Mouse (Mus musculus) G1E (cell line): ENCODE results near the gene Cenpx. TPM values are rescaled to one million over a fixed set of nuclear protein-coding genes. Genes with fewer than 3 reads are reported as not detected.

Experiments used
- ATAC-seq: 2 replicates; pipeline ENCODE4 v1.8.0; 2016; ENCODE audit warnings: mild to moderate bottlenecking; ENCODE audit not compliant: insufficient number of reproducible peaks, poor library complexity, low FRiP score, severe bottlenecking; ENCODE audit errors: extremely low read depth
- DNase-seq: peaks from one replicate; pipeline ENCODE4 v3.0.0; 2012; ENCODE audit warnings: low spot score
- H3K27me3 ChIP-seq: 2 replicates; pipeline ENCODE4 v1.6.1; 2012; ENCODE audit warnings: mild to moderate bottlenecking, low read length, inconsistent platforms; ENCODE audit not compliant: insufficient read depth
- H3K36me3 ChIP-seq: replicated peaks from 2 replicates; pipeline ENCODE3; 2012; ENCODE audit warnings: mild to moderate bottlenecking, inconsistent platforms
- H3K4me1 ChIP-seq: 2 replicates; pipeline ENCODE4 v1.6.1; 2012; ENCODE audit warnings: low read depth, low read length, inconsistent platforms, mixed read lengths; ENCODE audit not compliant: insufficient read depth
- H3K4me3 ChIP-seq: 2 replicates; pipeline ENCODE4 v1.5.1; 2012; ENCODE audit warnings: low read depth, mild to moderate bottlenecking, inconsistent platforms, low read length, moderate library complexity, mixed read lengths
- H3K9me3 ChIP-seq: replicated peaks from 2 replicates; pipeline ENCODE4 v1.6.1; 2012; ENCODE audit warnings: inconsistent platforms
- CTCF ChIP-seq: IDR thresholded peaks from 2 replicates; pipeline ENCODE4 v1.5.1; 2012; ENCODE audit warnings: low read depth, low read length, inconsistent platforms, mixed read lengths
- GATA1 ChIP-seq: IDR thresholded peaks from 2 replicates; pipeline ENCODE4 v1.6.1; 2012; ENCODE audit warnings: borderline replicate concordance, low read length, inconsistent platforms, mixed read lengths
- GATA2 ChIP-seq: IDR thresholded peaks from 2 replicates; pipeline ENCODE4 v1.6.1; 2012; ENCODE audit warnings: low read depth, low read length, inconsistent platforms, borderline replicate concordance
- POLR2AphosphoS5 ChIP-seq: IDR thresholded peaks from 2 replicates; pipeline ENCODE4 v1.6.1; 2012; ENCODE audit warnings: low read depth, low read length, inconsistent platforms; ENCODE audit not compliant: insufficient replicate concordance
- TAL1 ChIP-seq: conservative IDR thresholded peaks from 2 replicates; pipeline ENCODE4 v1.6.1; 2012; ENCODE audit warnings: low read depth, low read length, inconsistent platforms, mixed read lengths
- polyA plus RNA-seq: library from polyadenylated mRNA; stranded (reverse); fragments of >175 nt; gene quantifications from 2 replicates; pipeline ENCODE4 v1.2.3, GENCODE M21; 2012
- total RNA-seq, 2 experiments: library from RNA; stranded (forward) in 1 of 2; stranded (reverse) in 1 of 2; fragments of 200-1000 nt in 1 of 2; fragments of >200 nt in 1 of 2; fragmentation: Nextera tagmentation in 1 of 2; gene quantifications; 2 replicates each; pipeline ENCODE4 v1.2.3; 2014 to 2017

Gene Cenpx
- total and polyA plus RNA-seq, 3 experiments: 67.2 to 250 (median 158) TPM

DNA sequence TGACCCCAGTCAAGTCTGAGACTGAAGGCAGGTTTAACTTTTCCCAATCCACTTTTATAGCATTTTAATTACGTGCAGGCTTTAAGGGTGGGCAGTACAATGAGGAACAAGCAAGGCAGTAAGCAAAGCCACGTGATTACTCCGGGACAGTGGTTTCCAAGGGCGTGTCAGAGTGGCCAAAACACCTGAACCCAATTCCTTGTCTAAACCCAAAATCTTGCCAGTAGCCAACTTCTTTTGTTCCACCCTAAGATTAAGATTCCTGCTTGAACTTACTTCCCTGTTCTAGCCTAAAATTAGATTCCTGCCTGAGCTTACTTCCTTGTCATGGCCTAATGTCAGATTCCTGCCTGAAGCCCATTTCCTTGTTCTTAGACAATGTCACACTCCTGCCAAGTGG, 34.4 kb upstream of the Cenpx start:
- DNase-seq (no peak), ATAC-seq (no peak)
- Histone ChIP-seq H3K27me3 (peaks cover 13% of the 10 kb centered on the region; the same call in 1 of the 2 replicates), H3K9me3 (no peaks in the 10 kb centered on the region), H3K4me1 (no peaks in the 10 kb centered on the region), H3K36me3 (no peaks in the 10 kb centered on the region), H3K4me3 (no peak overlapping the region)
- TF ChIP-seq POLR2AphosphoS5 (no peak), GATA1 (no peak), TAL1 (no peak), GATA2 (no peak), CTCF (no peak)

DNA sequence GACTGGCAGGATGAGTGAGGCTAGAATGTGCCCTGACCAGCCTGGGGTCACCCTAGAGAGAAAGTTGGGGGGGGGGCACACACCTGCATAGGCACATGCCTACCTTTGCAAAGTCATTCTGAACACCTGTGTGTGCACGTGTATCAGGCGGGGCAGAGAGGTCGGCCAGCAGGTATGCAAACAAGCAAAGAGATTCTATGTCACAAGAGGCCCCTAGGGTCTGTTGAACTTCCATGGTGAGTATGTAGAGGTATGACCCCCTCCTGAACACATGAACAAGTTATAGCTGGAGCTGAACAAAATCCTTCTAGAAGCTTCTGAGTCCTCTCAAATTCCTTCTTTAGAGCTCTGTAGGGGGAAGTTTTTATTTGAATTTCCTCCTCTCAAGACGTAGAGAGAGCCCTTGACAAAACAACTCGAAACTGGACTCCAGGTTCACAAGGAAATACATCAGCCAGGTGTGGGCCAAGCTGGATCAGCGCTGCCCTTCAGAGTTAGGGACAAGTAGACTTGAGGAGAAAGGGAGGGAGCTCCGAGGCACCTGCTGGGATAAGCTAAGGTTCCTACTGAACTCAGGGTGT, 30.7 kb upstream of the Cenpx start:
- DNase-seq (no peak), ATAC-seq (no peak)
- Histone ChIP-seq H3K9me3 (no peaks in the 10 kb centered on the region), H3K4me1 (no peaks in the 10 kb centered on the region), H3K4me3 (no peak overlapping the region), H3K36me3 (no peaks in the 10 kb centered on the region), H3K27me3 (peaks cover 12% of the 10 kb centered on the region)
- no peak for TF ChIP-seq TAL1
- TF ChIP-seq GATA1: no peak
- TF ChIP-seq GATA2: no peak
- no peak for TF ChIP-seq CTCF
- TF ChIP-seq POLR2AphosphoS5: no peak

DNA sequence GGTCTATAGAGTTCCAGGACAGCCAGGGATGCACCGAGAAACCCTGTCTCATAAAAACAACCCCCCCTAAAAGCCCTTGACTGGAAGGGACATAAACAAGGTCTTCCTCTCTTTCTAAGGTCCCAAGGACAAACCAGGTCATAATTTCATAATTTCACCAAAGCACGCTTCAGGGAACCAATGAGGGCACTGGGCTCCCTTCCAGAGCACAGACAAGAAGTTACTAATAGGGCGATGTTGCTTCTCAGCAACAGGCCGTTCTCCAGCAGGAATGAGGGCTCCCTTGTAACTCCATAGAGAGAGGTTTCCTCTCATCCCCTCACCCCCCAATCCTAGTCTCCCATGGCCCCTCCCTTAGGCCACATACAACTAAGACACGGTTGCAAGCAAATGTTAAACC, 27.4 kb upstream of the Cenpx start:
- H3K36me3 ChIP-seq: no peaks in the 10 kb centered on the region
- H3K27me3 ChIP-seq: peaks cover 16% of the 10 kb centered on the region
- no peaks in the 10 kb centered on the region for H3K4me1 ChIP-seq
- no peak for DNase-seq
- H3K9me3 ChIP-seq: no peaks in the 10 kb centered on the region
- ATAC-seq: no peak
- no peak for TF ChIP-seq GATA2
- TF ChIP-seq TAL1: no peak
- no peak for TF ChIP-seq GATA1
- no peak for TF ChIP-seq POLR2AphosphoS5
- no peak for TF ChIP-seq CTCF
- no peak overlapping the region for H3K4me3 ChIP-seq

DNA sequence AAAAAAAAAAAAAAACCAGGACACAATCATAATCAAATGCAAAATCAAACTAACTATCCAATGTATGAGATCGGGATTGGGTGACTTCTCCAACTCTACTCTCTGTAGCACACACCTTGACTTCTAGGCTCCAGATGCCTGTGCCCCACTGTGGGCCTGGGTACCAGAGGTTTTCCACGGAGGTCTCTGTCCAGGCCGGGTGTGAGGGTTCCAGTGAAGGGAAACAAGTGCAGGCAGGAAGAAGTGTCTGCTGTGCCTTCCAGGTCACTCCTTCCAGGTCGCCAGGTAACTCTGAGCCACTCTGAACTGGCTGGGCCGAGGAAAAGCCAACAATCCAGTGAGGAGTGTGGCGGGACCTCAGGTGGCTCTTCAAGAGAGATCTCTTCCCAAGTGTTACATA, 22.9 kb upstream of the Cenpx start:
- Histone ChIP-seq H3K4me3 (no peak overlapping the region), H3K4me1 (no peaks in the 10 kb centered on the region), H3K36me3 (no peaks in the 10 kb centered on the region), H3K9me3 (peaks cover 2% of the 10 kb centered on the region; the same call in 1 of the 2 replicates), H3K27me3 (peaks cover 33% of the 10 kb centered on the region)
- DNase-seq: no peak
- TF ChIP-seq POLR2AphosphoS5: no peak
- TF ChIP-seq GATA2: no peak
- no peak for TF ChIP-seq GATA1
- no peak for TF ChIP-seq CTCF
- no peak for TF ChIP-seq TAL1
- ATAC-seq: no peak

DNA sequence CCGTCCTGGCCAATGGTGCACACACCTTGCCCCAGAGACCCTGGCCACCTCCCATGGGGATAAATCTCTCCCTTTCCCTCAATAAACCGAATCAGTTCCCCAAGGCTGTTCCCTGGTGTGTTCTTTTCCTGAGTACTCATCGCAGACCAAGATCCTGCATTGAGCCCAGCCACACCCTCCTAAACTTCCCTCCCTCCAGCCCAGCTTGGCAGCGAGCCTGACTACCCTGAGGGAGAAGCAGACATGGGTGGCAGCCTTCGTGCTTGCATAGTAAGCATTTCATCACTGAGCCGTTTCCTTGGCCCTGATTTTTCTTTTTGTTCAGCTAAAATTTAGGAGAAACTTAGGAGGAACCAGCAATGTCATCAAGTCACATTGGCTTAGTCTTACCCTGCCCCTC, 20.0 kb upstream of the Cenpx start:
- TF ChIP-seq GATA1: no peak
- no peak for TF ChIP-seq POLR2AphosphoS5
- TF ChIP-seq CTCF: no peak
- TF ChIP-seq TAL1: no peak
- TF ChIP-seq GATA2: no peak
- Histone ChIP-seq H3K9me3 (peaks cover 3% of the 10 kb centered on the region; the same call in 1 of the 2 replicates), H3K4me3 (no peak overlapping the region), H3K27me3 (peaks cover 54% of the 10 kb centered on the region), H3K36me3 (no peaks in the 10 kb centered on the region), H3K4me1 (peaks cover 5% of the 10 kb centered on the region)
- DNase-seq: no peak
- ATAC-seq: no peak

DNA sequence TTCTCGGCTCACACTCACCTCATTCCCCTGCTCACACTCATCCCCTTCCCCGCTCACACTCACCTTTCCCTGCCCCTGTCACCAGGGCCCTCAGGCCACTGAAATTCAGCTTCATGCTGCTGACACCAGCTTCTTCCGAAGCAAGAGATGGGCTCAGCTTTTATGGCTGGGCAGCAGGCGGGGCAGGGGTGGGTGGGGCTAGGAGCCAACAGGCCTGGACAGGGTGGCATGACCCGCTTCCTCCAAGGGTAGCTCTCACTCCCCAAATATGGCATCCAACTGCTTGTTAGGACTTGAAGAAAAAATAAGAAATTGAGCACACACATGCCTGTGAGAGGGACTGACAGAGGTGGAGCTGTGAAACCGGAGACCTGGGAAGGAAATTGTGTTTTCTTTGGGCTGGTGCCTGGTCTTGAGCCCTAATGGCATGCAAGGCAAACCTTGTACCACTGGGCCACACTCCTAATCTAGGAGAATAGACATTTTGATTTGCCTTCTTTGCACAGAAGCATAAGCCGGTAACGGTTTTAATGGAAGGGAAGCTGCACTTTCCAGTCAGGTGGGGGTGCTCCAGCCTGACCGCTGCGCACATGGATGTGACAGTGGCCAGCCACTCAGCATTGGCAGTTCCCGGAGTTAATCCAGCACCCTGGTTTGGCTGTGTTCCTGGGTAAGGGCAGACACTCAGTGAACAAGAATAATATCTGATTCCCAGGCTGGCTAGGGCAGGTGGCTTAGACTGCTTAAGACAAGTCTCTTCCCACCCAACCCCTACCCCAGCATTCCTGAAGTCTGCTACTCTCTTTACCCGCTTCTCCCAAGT, 18.5 kb upstream of the Cenpx start, which contains the start of gene Cbr2:
Gene Cbr2, minus strand, starts transcription at position 257 of the 823 bp plus-strand sequence.
- DNase-seq: no peak
- peak within 1 kb of the TSS; percentile 15; the same call in 1 of the 2 replicates for H3K4me3 ChIP-seq
- no peaks in the 10 kb centered on the region for H3K36me3 ChIP-seq
- peaks cover 55% of the 10 kb centered on the region for H3K27me3 ChIP-seq
- peaks cover 3% of the 10 kb centered on the region; the same call in 1 of the 2 replicates for H3K9me3 ChIP-seq
- no peak for ATAC-seq
- H3K4me1 ChIP-seq: peaks cover 8% of the 10 kb centered on the region
- TF ChIP-seq CTCF: no peak
- TF ChIP-seq POLR2AphosphoS5: no peak
- TF ChIP-seq GATA1: no peak
- no peak for TF ChIP-seq TAL1
- no peak for TF ChIP-seq GATA2
